Mouse (Mus musculus) C2C12 (cell line): ENCODE measurements around the gene Cd27.

ENCODE experiments used
- CEBPB ChIP-seq: IDR thresholded peaks from one replicate; pipeline ENCODE4 v1.6.1; 2011; ENCODE audit warnings: low read depth, mild to moderate bottlenecking, control low read depth, moderate library complexity
- CTCF ChIP-seq: IDR thresholded peaks from one replicate; pipeline ENCODE4 v1.5.1; 2011; ENCODE audit not compliant: control insufficient read depth, insufficient read depth, insufficient read length
- MAX ChIP-seq: IDR thresholded peaks from one replicate; pipeline ENCODE4 v1.6.1; 2011; ENCODE audit warnings: mild to moderate bottlenecking, control low read depth
- MYOG ChIP-seq: IDR thresholded peaks from one replicate; pipeline ENCODE4 v1.6.1; 2011; ENCODE audit not compliant: control insufficient read depth, insufficient read length; ENCODE audit errors: extremely low read depth
- USF1 ChIP-seq: IDR thresholded peaks from one replicate; pipeline ENCODE4 v1.6.1; 2011; ENCODE audit warnings: low read depth, mild to moderate bottlenecking, control low read depth, moderate library complexity

DNA sequence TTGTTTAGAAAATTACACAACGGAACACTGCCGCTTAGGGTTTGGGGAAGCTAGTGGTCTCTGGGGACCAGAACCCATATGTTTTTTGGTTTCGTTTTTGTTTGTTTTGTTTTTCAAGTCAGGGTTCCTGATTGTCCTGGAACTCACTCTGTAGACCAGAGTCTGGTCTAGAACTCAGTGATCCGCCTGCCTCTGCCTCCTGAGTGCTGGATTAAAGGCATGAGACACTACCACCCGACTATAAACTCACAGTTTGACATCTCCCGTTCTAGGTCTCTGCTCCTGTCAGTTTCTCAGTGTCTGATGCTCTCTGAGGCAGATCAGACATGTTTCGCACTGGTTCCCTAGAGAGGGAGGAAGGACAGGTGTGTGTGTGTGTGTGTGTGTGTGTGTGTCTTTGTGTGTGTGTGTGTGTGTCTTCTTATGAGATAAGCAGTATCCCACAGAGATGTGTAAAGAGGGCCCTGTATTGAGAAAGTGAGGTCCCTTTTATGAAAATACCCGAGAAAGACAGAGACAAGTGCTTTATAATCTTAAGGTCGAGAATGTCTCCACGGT lies 35.5 kb upstream of the Cd27 start:
- TF ChIP-seq USF1 (no peak), CTCF (no peak), MAX (no peak), MYOG (no peak), CEBPB (no peak)
